Mouse (Mus musculus): Measurements from ENCODE around the gene Tmprss2. TPM values are rescaled to one million over a fixed set of nuclear protein-coding genes. Genes with fewer than 3 reads are reported as not detected.
"Not testable (repeated sequence)": the region's sequence is repeated elsewhere in the genome, so short reads cannot be mapped to it uniquely, and the experiment has no call there.

Tmprss2 gene
- polyA plus RNA-seq, 2 experiments, result 1.8 to 1.9 TPM

DNA sequence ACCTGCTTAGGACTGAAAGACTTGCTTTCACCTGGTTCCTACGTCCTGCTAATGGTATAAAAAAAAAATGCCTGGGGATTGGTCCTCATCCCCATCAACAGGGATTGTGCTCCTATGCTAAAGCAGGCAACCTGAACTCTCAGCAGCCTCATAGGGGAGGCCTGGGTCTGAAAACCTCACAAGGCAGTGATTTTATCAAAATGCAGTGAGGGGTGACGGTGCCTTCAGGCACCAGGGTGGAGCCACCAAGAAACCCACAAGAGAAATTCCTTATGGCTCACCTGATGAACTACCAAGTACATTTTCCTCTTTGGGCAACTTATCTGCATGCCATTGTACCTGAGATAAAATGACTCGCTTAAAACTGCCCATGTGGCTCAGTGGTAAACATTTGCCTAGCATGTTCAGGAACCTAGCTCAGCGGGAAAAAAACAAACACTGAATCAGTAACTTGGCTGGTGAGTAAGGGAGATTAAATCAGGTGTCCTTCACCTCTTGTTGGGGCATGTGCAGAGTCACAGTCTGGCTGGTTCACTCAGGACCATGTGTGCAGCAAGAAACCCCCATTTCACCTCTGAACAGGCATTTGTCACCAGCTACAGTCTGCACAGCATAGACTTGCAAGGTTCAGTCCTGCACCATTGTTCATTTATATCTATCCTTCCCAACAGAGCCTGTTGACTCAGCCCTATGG, 17.0 kb downstream of the Tmprss2 start:
- H3K4me1 ChIP-seq (ENCODE audit: control insufficient read depth, insufficient read depth, low read length), result no peaks in the 10 kb centered on the region
- no peak overlapping the region for H3K4me2 ChIP-seq (replicated peaks; ENCODE audit: low read depth, low read length, severe bottlenecking)
- no peak overlapping the region for H3K4me3 ChIP-seq (replicated peaks; ENCODE audit: low read length)
- H3K9me3 ChIP-seq (ENCODE audit: control insufficient read depth, low read length), result no peaks in the 10 kb centered on the region
- H3K36me3 ChIP-seq (ENCODE audit: control insufficient read depth, insufficient read depth, low read length), result no peaks in the 10 kb centered on the region
- DNase-seq (ENCODE audit: low spot score) (no peak), ATAC-seq (ENCODE audit: low FRiP score, low read depth) (no peak)
- no peaks in the 10 kb centered on the region for H3K27me3 ChIP-seq (ENCODE audit: control insufficient read depth, insufficient read depth, low read length)
- WGBS, result 72% methylated on average over 4 of the region's 4 CpGs
- no peak overlapping the region for H3K9ac ChIP-seq (ENCODE audit: low read depth, low read length, severe bottlenecking)
- no peak for TF ChIP-seq POLR2A (IDR thresholded peaks at IDR 0.05; ENCODE audit: borderline replicate concordance, extremely low read depth, insufficient read depth, insufficient read length)
- no peak overlapping the region for H3K27ac ChIP-seq (replicated peaks; ENCODE audit: low read depth, low read length)

DNA sequence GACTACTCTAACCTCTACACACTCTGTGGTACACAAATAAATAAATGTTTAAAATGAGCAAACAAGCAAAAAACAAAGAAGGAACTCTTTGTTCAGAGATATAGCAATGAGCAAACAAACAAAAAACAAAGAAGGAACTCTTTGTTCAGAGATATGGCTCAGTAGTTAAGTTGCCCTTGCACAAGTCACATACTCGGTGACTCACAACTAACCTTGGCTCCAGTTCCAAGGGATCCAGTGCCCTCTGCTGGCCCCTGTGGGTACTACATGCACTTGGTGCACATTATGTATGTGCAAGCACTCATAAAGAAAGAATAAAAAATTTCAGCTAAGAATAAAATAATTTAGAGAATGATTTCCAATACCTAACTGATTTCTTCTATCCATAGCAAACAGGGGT, 17.9 kb downstream of the Tmprss2 start:
- H3K36me3 ChIP-seq (ENCODE audit: control insufficient read depth, insufficient read depth, low read length), result no peaks in the 10 kb centered on the region
- DNase-seq (ENCODE audit: low spot score), result peak; percentile 48
- no peak overlapping the region for H3K4me2 ChIP-seq (replicated peaks; ENCODE audit: low read depth, low read length, severe bottlenecking)

DNA sequence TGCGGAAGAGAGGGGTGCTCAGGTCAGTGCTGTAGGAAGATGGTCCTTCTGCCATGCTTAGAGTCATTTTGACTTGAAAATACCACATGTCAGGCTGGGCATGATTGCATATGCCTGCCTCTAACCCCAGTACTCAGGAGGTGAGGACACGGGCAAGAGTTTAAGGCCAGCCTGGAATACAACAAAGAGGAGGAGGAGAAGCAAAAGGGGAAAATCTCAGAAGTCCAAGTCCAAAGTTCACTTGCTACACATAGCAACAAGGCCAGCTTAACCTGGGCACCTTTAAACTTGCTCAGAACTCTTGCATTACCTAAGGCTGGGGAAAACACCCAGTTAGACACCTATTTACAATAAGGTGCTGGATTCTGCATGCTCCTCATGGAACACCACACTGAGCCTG, 19.5 kb downstream of the Tmprss2 start:
- Histone ChIP-seq H3K27ac (replicated peaks; ENCODE audit: low read depth, low read length) (no peak overlapping the region), H3K4me3 (replicated peaks; ENCODE audit: low read length) (no peak overlapping the region), H3K36me3 (ENCODE audit: control insufficient read depth, insufficient read depth, low read length) (no peaks in the 10 kb centered on the region), H3K9ac (ENCODE audit: low read depth, low read length, severe bottlenecking) (no peak overlapping the region), H3K27me3 (ENCODE audit: control insufficient read depth, insufficient read depth, low read length) (no peaks in the 10 kb centered on the region), H3K4me1 (ENCODE audit: control insufficient read depth, insufficient read depth, low read length) (no peaks in the 10 kb centered on the region), H3K9me3 (ENCODE audit: control insufficient read depth, low read length) (no peaks in the 10 kb centered on the region), H3K4me2 (replicated peaks; ENCODE audit: low read depth, low read length, severe bottlenecking) (no peak overlapping the region)
- TF ChIP-seq POLR2A (IDR thresholded peaks at IDR 0.05; ENCODE audit: borderline replicate concordance, extremely low read depth, insufficient read depth, insufficient read length), result no peak
- DNase-seq (ENCODE audit: low spot score), result no peak
- 87% methylated on average over 2 of the region's 2 CpGs for WGBS
- ATAC-seq (ENCODE audit: low FRiP score, low read depth), result no peak

More for the DNA sequence above, 17.9 kb downstream of the Tmprss2 start:
- Histone ChIP-seq H3K9ac (ENCODE audit: low read depth, low read length, severe bottlenecking) (no peak overlapping the region), H3K9me3 (ENCODE audit: control insufficient read depth, low read length) (no peaks in the 10 kb centered on the region), H3K27ac (replicated peaks; ENCODE audit: low read depth, low read length) (no peak overlapping the region), H3K4me1 (ENCODE audit: control insufficient read depth, insufficient read depth, low read length) (no peaks in the 10 kb centered on the region), H3K27me3 (ENCODE audit: control insufficient read depth, insufficient read depth, low read length) (no peaks in the 10 kb centered on the region), H3K4me3 (replicated peaks; ENCODE audit: low read length) (no peak overlapping the region)
- no peak for TF ChIP-seq POLR2A (IDR thresholded peaks at IDR 0.05; ENCODE audit: borderline replicate concordance, extremely low read depth, insufficient read depth, insufficient read length)
- 27% methylated on average over 1 of the region's 1 CpGs for WGBS
- ATAC-seq (ENCODE audit: low FRiP score, low read depth), result no peak

- not testable (repeated sequence) for H3K9me3 ChIP-seq (ENCODE audit: control insufficient read depth, low read length); H3K9ac ChIP-seq (ENCODE audit: low read depth, low read length, severe bottlenecking)
- 74% methylated on average over 1 of the region's 1 CpGs for WGBS
Observed at GRCm38 (mm10) chr16:97582876-97583275, 28.1 kb downstream of the Tmprss2 start.

GRCm38 (mm10) chr16:97569426-97569825, 41.6 kb downstream of the Tmprss2 start:
- no peak for TF ChIP-seq POLR2A (IDR thresholded peaks at IDR 0.05; ENCODE audit: borderline replicate concordance, extremely low read depth, insufficient read depth, insufficient read length)
- no peaks in the 10 kb centered on the region for H3K27me3 ChIP-seq (ENCODE audit: control insufficient read depth, insufficient read depth, low read length)
- no peaks in the 10 kb centered on the region for H3K4me1 ChIP-seq (ENCODE audit: control insufficient read depth, insufficient read depth, low read length)
- no peak overlapping the region for H3K4me3 ChIP-seq (replicated peaks; ENCODE audit: low read length)
- WGBS, result 45% methylated on average over 1 of the region's 1 CpGs
- DNase-seq (ENCODE audit: low spot score), result no peak
- H3K9ac ChIP-seq (ENCODE audit: low read depth, low read length, severe bottlenecking), result no peak overlapping the region
- no peak for ATAC-seq (ENCODE audit: low FRiP score, low read depth)
- no peaks in the 10 kb centered on the region for H3K9me3 ChIP-seq (ENCODE audit: control insufficient read depth, low read length)
- H3K36me3 ChIP-seq (ENCODE audit: control insufficient read depth, insufficient read depth, low read length), result no peaks in the 10 kb centered on the region
- no peak overlapping the region for H3K4me2 ChIP-seq (replicated peaks; ENCODE audit: low read depth, low read length, severe bottlenecking)
- no peak overlapping the region for H3K27ac ChIP-seq (replicated peaks; ENCODE audit: low read depth, low read length)

More at GRCm38 (mm10) chr16:97582876-97583275, 28.1 kb downstream of the Tmprss2 start:
- DNase-seq (ENCODE audit: low spot score); H3K27ac ChIP-seq (replicated peaks; ENCODE audit: low read depth, low read length); H3K4me3 ChIP-seq (replicated peaks; ENCODE audit: low read length); H3K4me1 ChIP-seq (ENCODE audit: control insufficient read depth, insufficient read depth, low read length); H3K27me3 ChIP-seq (ENCODE audit: control insufficient read depth, insufficient read depth, low read length); ATAC-seq (ENCODE audit: low FRiP score, low read depth); H3K36me3 ChIP-seq (ENCODE audit: control insufficient read depth, insufficient read depth, low read length); H3K4me2 ChIP-seq (replicated peaks; ENCODE audit: low read depth, low read length, severe bottlenecking): not testable (repeated sequence)

All from limb, embryonic 14.5 days (tissue).